Mouse (Mus musculus) cerebellum, adult 2 months (tissue): Measurements from ENCODE around the gene Zfhx3.

Source experiments
- CTCF ChIP-seq: fragments of 200-500 bp; IDR thresholded peaks from 2 replicates; pipeline ENCODE4 v1.5.1; 2011; ENCODE audit warnings: low read depth, mild to moderate bottlenecking, control low read depth, low read length, moderate library complexity, borderline replicate concordance; ENCODE audit not compliant: insufficient read depth
- POLR2A ChIP-seq: fragments of 200-500 bp; IDR thresholded peaks from 2 replicates; pipeline ENCODE4 v1.6.1; 2011; ENCODE audit warnings: low read length, control low read depth, borderline replicate concordance; ENCODE audit not compliant: insufficient read depth

- no peak for TF ChIP-seq CTCF
- no peak for TF ChIP-seq POLR2A
Observed at GRCm38 (mm10) chr8:108034070-108034469, 91.6 kb downstream of the Zfhx3 start.
